Mouse (Mus musculus) neural tube, embryonic 11.5 days (tissue): ENCODE measurements around the gene Ttbk2. TPM values are rescaled to one million over a fixed set of nuclear protein-coding genes. Genes with fewer than 3 reads are reported as not detected.

Source experiments
- ATAC-seq: fragments of 200-750 bp; cut with Nextera tagmentation; 2 replicates; pipeline ENCODE4 v1.8.0; 2017; ENCODE audit warnings: moderate number of reproducible peaks, mild to moderate bottlenecking, moderate TSS enrichment, moderate library complexity; ENCODE audit not compliant: insufficient read depth, low FRiP score, low TSS enrichment
- DNase-seq: peaks from one replicate; pipeline ENCODE4 v3.0.0-alpha.2; 2015; ENCODE audit warnings: low spot score
- H3K27ac ChIP-seq: fragments of 300-500 bp; sonication (generic); 2 replicates; pipeline ENCODE4 v1.5.1; 2014; ENCODE audit warnings: low read depth, mild to moderate bottlenecking, low read length
- H3K27me3 ChIP-seq: fragments of 300-500 bp; sonication (generic); 2 replicates; pipeline ENCODE4 v1.6.1; 2014; ENCODE audit warnings: mild to moderate bottlenecking, low read length, mixed read lengths; ENCODE audit not compliant: control insufficient read depth, insufficient read depth
- H3K36me3 ChIP-seq: fragments of 300-500 bp; sonication (generic); 2 replicates; pipeline ENCODE4 v1.6.1; 2014; ENCODE audit warnings: mild to moderate bottlenecking, low read length, moderate library complexity, mixed read lengths; ENCODE audit not compliant: control insufficient read depth, insufficient read depth
- H3K4me1 ChIP-seq: fragments of 300-500 bp; sonication (generic); 2 replicates; pipeline ENCODE4 v1.6.1; 2014; ENCODE audit warnings: low read length, mixed read lengths; ENCODE audit not compliant: control insufficient read depth, insufficient read depth
- H3K4me2 ChIP-seq: fragments of 300-500 bp; sonication (generic); 2 replicates; pipeline ENCODE4 v1.6.1; 2014; ENCODE audit warnings: low read depth, mild to moderate bottlenecking, moderate library complexity
- H3K4me3 ChIP-seq: fragments of 300-500 bp; sonication (generic); 2 replicates; pipeline ENCODE4 v1.5.1; 2014; ENCODE audit warnings: low read depth, low read length
- H3K9ac ChIP-seq: fragments of 300-500 bp; sonication (generic); 2 replicates; pipeline ENCODE4 v1.6.1; 2014; ENCODE audit warnings: mild to moderate bottlenecking, low read length
- H3K9me3 ChIP-seq: fragments of 300-500 bp; sonication (generic); 2 replicates; pipeline ENCODE4 v1.6.1; 2016; ENCODE audit warnings: low read length; ENCODE audit not compliant: control insufficient read depth
- WGBS: fragments of 180-500 bp; shearing (Covaris S2); extraction: QIAGEN DNeasy Blood & Tissue Kit; methylation state at CpG from one replicate; pipeline ENCODE4 v1.1.7; 2014; 5-methylcytosine and 5-hydroxymethylcytosine counted together
- polyA plus RNA-seq: library from polyadenylated mRNA; unstranded; fragments of >200 nt; fragmentation: Nextera tagmentation; extraction: Ambion mirVana; gene quantifications from 2 replicates; pipeline ENCODE4 v1.2.1, GENCODE M21; 2014

Gene Ttbk2
- polyA plus RNA-seq, 1 experiment from 2014 or later: 11.8 TPM

DNA sequence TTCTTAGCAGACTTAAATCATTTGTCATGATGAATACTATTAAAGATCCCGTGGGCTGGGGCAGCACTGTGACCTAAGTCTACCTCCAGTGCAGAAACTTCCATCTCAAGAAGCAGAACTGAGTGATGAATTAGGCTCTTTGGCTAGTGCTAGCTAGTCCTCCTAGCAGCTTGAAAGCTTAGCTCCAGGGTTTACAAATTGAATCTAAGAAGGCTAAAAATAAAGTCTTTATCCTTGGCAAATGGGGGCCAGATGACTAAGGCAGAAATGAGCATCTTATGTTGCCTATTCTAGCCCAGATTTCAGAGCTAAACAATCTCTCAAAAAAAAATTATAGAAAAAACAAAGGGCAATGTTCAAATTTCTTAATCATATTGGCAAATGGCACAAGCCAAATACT lies 10.3 kb upstream of the Ttbk2 start:
- H3K36me3 ChIP-seq: peaks cover 4% of the 10 kb centered on the region; the same call in 1 of the 2 replicates
- no peaks in the 10 kb centered on the region for H3K4me1 ChIP-seq
- no peak overlapping the region for H3K27ac ChIP-seq
- H3K4me3 ChIP-seq: no peak overlapping the region
- no peak overlapping the region for H3K9ac ChIP-seq
- no peak for DNase-seq
- no peak for ATAC-seq
- no peak overlapping the region for H3K4me2 ChIP-seq
- WGBS: 68% methylated on average over 1 of the region's 1 CpGs
- no peaks in the 10 kb centered on the region for H3K9me3 ChIP-seq
- no peaks in the 10 kb centered on the region for H3K27me3 ChIP-seq

DNA sequence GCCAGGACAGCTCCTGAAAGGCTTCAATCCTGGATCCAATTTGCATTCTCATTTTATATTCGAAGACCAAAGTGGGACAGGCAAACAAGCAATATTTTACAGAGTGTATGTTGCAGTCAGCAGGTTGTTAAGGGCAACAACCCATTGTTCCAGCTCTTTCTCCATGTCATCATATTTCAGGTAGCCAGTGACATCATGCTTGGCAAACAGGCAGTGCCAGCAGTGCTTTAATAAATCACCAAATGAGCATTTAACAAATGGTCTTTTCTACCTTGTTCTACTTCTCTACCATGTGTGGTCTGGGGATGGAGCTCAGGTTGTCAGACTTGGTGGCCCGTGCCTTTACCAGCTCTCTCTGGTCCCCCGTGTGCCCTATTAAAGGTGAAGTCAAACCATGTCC lies 7.7 kb upstream of the Ttbk2 start:
- 90% methylated on average over 3 of the region's 3 CpGs for WGBS

GRCm38 (mm10) chr2:120853151-120853550 lies 2.7 kb upstream of the Ttbk2 start:
- H3K9me3 ChIP-seq: no peaks in the 10 kb centered on the region
- 95% methylated on average over 3 of the region's 3 CpGs for WGBS
- H3K27me3 ChIP-seq: no peaks in the 10 kb centered on the region
- H3K9ac ChIP-seq: no peak overlapping the region
- ATAC-seq (no peak), DNase-seq (no peak)
- H3K4me2 ChIP-seq: no peak overlapping the region
- H3K4me1 ChIP-seq: peaks cover 3% of the 10 kb centered on the region; the same call in 1 of the 2 replicates
- no peaks in the 10 kb centered on the region for H3K36me3 ChIP-seq
- no peak overlapping the region for H3K4me3 ChIP-seq
- no peak overlapping the region for H3K27ac ChIP-seq

More for the DNA sequence above, 7.7 kb upstream of the Ttbk2 start:
- H3K9me3 ChIP-seq: no peaks in the 10 kb centered on the region
- H3K36me3 ChIP-seq: peaks cover 4% of the 10 kb centered on the region; the same call in 1 of the 2 replicates
- no peak for ATAC-seq
- DNase-seq: no peak
- no peak overlapping the region for H3K9ac ChIP-seq
- H3K4me1 ChIP-seq: no peaks in the 10 kb centered on the region
- no peak overlapping the region for H3K4me3 ChIP-seq
- H3K27ac ChIP-seq: no peak overlapping the region
- H3K27me3 ChIP-seq: no peaks in the 10 kb centered on the region
- H3K4me2 ChIP-seq: no peak overlapping the region

GRCm38 (mm10) chr2:120852626-120853025 lies 2.2 kb upstream of the Ttbk2 start:
- no peak for ATAC-seq

GRCm38 (mm10) chr2:120849449-120850423 lies 668 bp downstream of the Ttbk2 start, which contains the start of gene Cdan1:
Cdan1 (minus strand) TSS chr2:120850128.
- H3K4me3 ChIP-seq: peak within 1 kb of the TSS; percentile 96
- WGBS: under 1% methylated on average over 57 of the region's 71 CpGs
- peak within 1 kb of the TSS; percentile 58 for H3K4me2 ChIP-seq
- peak within 1 kb of the TSS; percentile 80 for H3K27ac ChIP-seq
- DNase-seq: peak; percentile 11
- H3K9ac ChIP-seq: peak within 1 kb of the TSS; percentile 84
- ATAC-seq: peak; percentile 52
- H3K27me3 ChIP-seq: no peaks in the 10 kb centered on the region
- H3K4me1 ChIP-seq: peaks cover 3% of the 10 kb centered on the region; the same call in 1 of the 2 replicates
- H3K36me3 ChIP-seq: no peaks in the 10 kb centered on the region
- H3K9me3 ChIP-seq: no peaks in the 10 kb centered on the region

More at GRCm38 (mm10) chr2:120852626-120853025, 2.2 kb upstream of the Ttbk2 start:
- Histone ChIP-seq H3K27me3 (no peaks in the 10 kb centered on the region), H3K27ac (no peak overlapping the region), H3K36me3 (no peaks in the 10 kb centered on the region), H3K4me2 (no peak overlapping the region), H3K9ac (no peak overlapping the region), H3K9me3 (no peaks in the 10 kb centered on the region), H3K4me3 (no peak overlapping the region), H3K4me1 (peaks cover 3% of the 10 kb centered on the region; the same call in 1 of the 2 replicates)
- WGBS: 31% methylated on average over 1 of the region's 1 CpGs
- DNase-seq: no peak

GRCm38 (mm10) chr2:120845280-120845679 lies 5.1 kb downstream of the Ttbk2 start:
- Histone ChIP-seq H3K4me3 (no peak overlapping the region), H3K9me3 (no peaks in the 10 kb centered on the region), H3K4me2 (no peak overlapping the region), H3K27ac (no peak overlapping the region), H3K4me1 (peaks cover 3% of the 10 kb centered on the region; the same call in 1 of the 2 replicates), H3K36me3 (no peaks in the 10 kb centered on the region), H3K27me3 (no peaks in the 10 kb centered on the region), H3K9ac (no peak overlapping the region)
- ATAC-seq: no peak
- no peak for DNase-seq
- WGBS: 100% methylated on average over 1 of the region's 1 CpGs

- Histone ChIP-seq H3K27ac (no peak overlapping the region), H3K36me3 (no peaks in the 10 kb centered on the region), H3K9me3 (no peaks in the 10 kb centered on the region), H3K27me3 (no peaks in the 10 kb centered on the region), H3K9ac (no peak overlapping the region), H3K4me1 (peaks cover under 1% of the 10 kb centered on the region; the same call in 1 of the 2 replicates), H3K4me2 (no peak overlapping the region), H3K4me3 (no peak overlapping the region)
- ATAC-seq (no peak), DNase-seq (no peak)
- 87% methylated on average over 4 of the region's 4 CpGs for WGBS
Observed at GRCm38 (mm10) chr2:120843990-120844389, 6.4 kb downstream of the Ttbk2 start.

DNA sequence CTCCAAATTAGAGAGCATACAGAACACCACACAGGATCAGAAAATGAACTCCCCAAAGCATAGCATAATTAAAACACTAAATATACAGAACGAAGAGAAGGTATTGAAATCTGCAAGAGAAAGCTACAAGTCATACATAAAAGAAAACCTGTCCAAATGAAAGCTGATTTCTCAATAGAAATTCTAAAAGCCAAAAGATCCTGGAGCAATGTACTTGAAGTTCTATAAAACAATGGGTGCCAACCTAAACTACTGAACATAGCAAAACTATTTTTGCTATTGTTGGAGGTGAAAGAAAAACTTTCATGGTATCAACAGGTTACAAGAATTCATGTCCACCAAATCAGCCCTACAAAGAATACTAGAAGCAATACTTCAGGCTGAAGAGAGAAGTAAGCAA lies 9.2 kb downstream of the Ttbk2 start:
- Histone ChIP-seq H3K9ac (no peak overlapping the region), H3K36me3 (no peaks in the 10 kb centered on the region), H3K4me2 (no peak overlapping the region), H3K27ac (no peak overlapping the region), H3K4me3 (no peak overlapping the region), H3K27me3 (no peaks in the 10 kb centered on the region), H3K9me3 (no peaks in the 10 kb centered on the region; the same call in 1 of the 2 replicates), H3K4me1 (no peaks in the 10 kb centered on the region)
- DNase-seq (no peak), ATAC-seq (no peak)
- 92% methylated on average over 1 of the region's 1 CpGs for WGBS
